Mouse (Mus musculus) liver (tissue): ENCODE data around the gene Mylip.
A peak's percentile ranks its signal among the peaks of the same experiment; 100 is the strongest.

Source experiments
- DNase-seq: peaks from one replicate; pipeline ENCODE4 v3.0.0-alpha.2; 2020; ENCODE audit warnings: mixed read lengths

Gene Mylip

DNA sequence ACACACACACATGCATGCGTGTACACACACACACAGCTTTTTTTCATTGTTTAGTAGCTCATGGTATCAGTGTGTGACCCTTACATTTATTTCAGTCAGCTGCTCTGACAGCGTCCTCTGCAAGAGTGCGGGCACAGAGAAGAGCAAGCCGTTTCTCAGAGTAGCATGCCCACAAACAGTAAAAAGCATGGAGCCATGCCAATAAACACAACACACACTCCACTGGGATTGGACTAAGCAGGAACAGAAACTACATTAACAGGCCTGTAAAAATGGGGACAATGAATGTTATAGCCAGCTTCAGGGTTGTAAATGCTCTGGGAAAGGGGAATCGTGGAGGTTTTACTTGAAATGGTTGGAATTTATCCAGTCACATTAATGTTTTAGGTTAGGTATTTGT, 50.7 kb downstream of the Mylip start:
- DNase-seq = no peak

DNA sequence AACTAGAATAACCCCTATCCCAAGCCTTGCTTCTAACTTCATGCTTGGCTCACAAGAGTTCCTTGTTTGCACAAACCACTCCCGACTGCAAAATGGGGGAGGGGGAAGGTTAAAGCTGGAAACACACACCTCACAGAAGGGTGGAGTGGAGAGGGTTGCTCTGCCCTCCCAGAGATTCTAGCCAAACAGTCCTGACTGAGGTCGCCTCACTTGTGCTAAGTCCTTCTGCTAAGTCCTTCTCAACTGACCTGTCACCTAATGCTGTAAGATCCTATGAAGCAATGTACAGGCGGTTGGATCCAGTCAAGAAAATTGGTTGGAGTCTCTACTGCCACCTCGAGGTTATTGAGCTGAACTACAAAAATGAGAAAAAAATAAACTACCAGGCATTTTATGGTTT, 52.9 kb downstream of the Mylip start:
- DNase-seq = no peak

DNA sequence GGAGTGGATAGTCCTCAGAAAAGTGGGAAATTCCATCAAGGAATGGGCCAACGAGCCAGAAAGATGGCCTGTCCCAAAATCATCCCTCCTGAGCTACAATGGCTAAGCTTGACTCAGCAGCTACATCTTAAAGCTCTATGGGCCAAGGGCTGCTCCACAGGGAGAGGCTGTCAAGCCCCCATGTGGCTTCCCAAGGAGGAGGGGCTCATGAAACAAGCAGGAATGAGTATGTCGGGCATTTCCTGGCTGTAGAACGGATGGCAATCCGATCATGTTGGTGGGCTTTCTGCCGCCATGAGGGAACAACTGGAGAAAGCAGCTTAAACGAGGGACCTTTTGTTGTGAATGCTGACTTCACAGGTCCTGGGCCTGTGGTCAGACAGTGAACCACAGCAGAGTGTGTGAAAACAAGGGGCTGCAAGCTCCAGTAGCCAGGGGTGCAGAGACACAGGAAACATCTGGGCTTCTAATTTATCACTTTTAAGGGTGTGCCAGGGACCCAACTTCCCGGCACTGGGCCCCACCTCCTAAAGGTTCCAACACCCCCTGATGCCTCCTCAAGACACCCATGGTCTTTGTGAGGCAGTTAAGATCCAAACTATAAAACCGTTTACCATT, 53.5 kb downstream of the Mylip start:
- peak; percentile 43 for DNase-seq

DNA sequence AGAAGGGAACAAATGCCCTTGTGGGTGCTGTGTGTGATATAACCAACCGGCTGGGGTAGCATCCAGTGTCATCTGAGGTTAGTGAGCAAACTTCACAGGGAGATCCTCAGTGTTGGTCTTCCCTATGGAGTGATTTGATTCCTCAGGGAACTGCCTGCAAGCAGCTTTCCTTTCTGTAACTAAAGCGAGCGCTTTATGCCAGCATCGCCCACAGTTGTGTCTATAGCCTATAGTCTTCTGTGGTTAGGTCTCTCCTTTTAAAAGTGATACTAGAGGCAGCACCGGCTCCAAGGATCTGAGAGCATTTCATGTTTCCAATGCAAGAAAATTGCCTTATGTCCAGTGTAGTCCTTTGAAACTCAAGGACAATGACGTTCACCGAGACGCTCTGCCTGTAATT, 54.7 kb downstream of the Mylip start:
- DNase-seq = no peak

DNA sequence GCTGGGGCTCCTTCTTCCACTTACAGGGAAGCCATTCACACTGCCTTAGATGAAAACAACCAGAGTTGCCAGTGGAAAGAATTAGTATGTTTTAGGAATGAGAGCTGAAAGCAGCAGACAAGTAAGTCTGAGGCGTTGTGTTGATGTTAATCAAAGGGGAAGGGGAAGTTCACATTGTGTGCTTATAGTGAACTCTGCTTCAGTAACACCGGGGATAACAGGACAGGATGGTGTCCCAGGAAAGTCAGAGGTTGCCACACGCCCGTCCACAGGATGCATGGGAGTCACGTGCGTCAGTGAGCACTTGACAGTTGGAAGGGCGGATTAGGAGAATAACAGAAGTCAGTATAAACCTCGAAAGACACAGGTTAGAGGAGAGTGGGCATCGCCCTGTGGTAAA, 55.1 kb downstream of the Mylip start:
- no peak for DNase-seq

DNA sequence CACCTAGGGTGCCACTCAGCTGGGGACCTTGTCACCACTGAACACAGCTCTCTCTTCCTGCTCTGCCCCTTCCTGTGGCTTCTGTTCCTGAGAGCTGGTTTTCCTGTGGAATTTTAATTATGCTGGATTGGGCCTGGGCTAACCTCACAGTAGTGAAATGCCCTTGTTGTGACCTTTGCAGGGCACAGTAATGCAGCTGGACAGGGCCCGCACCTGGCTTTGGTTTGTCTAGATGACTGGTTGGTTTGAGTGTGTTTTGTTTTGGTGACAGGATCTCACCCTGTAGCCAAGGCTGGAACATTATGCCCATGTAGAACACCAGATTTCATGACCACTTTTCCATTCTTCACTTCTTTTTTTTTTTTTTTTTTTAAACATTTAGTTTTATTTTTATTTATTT, 57.1 kb downstream of the Mylip start:
- DNase-seq = no peak

DNA sequence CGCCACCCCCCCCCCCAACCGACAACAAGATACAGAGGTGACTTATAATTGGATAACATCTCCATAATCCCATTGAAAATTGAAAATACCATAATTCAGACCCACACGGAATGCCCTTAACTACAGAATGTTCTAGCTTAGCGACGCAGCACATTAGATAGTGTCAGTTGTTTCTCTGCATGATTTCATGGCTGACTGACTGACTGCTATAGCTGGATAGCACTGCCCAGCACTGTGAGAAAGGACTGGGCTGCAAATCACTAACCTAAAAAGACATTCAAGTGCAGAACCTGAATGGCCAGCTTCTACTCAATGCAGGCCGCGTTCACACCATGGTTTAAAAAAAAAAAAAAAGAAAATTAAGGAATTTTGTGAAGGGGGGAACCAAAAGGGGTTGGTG, 62.9 kb downstream of the Mylip start:
- DNase-seq = no peak

DNA sequence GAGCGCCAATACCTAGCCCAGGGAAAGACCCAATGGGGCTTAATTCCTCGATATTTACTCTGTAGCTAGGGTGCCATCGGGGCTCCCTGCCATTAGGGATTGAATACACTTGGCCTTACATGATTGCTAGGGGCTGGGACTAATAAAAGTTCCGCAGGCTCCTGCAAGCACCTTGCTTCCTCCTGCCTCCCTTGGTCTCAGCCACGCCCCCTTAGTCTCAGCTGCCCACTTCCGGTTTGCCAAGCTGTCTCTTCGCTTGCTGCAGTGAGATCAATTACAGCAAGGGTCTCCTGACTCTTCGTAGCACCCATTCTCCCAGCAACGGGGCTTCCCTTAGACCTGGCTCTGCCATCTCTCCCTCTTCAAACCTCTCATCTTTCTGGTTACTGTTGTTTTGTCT, 63.5 kb downstream of the Mylip start:
- peak; percentile 36 for DNase-seq

DNA sequence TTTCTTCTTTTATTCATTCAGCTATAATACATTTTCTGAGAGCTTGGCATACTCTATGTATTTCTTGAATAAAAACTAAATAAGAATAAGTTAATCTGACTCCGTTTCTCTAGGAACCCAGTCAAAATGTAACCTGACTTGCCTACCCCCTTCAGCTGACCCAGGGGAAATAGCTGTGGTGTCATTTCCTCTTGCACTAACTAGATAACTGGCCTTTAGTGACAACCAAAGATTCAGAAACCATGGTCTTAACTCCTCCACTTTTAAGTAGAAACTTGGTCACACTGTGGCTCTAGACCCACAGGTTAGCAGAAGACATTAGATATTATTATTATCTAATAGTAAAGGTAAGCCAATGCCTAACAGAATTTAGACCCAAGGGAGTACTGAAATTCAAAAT, 64.5 kb downstream of the Mylip start:
- DNase-seq = no peak

DNA sequence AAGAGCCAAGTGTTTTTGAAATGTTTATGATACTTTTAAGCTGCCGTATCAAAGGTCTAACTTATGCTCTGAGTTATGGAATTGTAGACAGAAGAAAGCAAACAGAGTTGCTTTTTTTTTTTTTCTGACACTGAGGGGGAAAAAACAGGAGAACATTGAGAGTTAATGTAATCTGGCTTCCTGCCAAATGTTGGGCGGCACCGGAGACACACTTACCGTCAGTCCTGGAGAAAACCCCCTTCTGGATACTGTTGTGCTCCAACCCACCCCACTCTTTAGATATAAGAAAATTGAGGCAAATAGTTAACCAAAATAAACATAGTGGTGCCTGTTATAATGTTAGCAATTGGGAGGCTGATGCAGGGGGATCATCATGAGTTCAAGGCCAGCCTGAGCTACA, 65.1 kb downstream of the Mylip start:
- peak; percentile 19 for DNase-seq

DNA sequence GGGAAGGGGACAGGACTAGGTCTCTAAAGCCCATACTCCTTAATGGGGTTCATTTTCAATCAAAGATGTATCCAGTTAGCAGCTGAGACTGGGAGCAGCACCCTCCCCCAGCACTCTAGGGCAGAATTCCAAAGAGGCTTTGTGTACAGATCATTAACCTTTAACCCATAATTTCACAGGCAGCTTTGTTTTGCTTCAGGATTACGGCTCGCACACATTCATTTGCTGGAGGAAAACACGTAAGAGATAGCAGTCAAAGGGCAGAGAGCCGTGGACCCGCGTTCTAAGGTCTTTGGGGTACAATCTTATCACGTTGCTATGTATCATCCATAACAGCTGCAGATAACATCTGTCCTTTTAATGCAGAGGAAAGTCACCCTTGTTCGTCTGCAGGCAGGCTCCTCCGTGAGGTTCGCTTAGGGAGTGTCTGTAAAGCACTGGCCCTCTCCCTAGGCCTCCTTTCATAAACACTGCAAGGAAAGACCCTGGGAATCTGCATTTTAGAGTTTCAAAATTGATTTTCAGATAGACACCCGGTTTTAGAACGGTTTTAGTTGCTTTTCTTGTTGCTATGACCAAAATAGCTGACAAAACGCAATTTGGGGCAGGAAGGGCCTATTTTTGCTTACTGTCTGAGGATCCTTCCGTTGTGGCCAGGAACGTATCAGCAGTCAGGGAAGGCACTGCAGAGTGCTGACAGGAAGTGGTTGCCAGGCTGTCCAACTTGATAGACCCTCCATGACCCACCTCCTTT, 65.7 kb downstream of the Mylip start:
- DNase-seq = peak; percentile 39

DNA sequence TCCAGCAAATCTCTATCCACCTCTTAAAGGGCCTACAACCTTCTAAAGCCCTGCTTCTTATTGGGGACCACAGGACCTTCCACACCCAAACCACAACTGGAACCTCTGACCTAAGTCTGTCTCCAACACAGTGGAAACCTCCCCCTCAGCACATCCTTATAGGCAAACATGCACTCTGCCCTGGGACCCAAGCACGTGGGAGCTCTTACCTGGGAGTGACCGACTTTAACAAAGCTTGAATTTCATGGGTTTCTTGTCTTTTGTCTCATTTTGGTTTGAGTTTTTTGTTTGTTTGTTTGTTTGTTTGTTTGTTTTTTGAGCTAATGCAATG, 66.3 kb downstream of the Mylip start:
- DNase-seq = peak; percentile 21

DNA sequence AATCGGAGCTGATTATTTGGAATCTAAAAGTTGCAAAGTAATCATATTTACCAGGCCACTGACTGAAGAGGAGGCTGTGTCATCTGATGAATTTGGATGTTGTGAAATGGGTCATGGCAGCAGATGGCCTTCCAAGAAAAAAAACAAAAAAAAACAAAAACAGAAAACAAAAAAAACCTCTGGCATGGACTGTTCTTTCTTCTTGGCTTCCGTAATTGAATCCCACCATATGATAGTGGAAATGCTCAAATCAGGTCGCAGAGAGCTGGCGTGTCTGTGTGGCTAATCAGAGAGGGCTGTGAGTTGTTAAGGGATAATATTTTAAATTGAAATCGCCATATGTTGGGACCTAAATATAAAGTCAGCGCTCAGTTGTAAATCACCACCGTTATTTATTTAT, 67.9 kb downstream of the Mylip start:
- no peak for DNase-seq

DNA sequence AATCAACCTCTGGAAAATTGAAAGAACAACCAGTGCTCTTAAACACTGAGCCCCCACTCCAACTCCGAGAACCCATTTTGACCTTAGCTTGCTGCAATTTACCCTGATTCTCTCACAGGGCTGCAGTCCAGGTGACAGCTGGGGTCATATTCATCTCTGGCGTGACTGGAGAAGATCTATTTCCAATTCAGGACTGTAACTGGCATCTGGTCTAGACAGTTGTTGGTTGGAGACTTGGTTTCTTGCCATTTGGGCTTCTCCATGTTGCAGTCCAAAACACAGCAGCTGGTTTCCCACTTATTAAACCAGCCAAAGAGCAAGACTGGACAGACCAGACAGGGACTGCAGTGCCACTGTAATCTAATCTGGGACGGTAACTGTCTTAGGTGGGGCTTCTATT, 70.6 kb downstream of the Mylip start:
- DNase-seq = no peak

DNA sequence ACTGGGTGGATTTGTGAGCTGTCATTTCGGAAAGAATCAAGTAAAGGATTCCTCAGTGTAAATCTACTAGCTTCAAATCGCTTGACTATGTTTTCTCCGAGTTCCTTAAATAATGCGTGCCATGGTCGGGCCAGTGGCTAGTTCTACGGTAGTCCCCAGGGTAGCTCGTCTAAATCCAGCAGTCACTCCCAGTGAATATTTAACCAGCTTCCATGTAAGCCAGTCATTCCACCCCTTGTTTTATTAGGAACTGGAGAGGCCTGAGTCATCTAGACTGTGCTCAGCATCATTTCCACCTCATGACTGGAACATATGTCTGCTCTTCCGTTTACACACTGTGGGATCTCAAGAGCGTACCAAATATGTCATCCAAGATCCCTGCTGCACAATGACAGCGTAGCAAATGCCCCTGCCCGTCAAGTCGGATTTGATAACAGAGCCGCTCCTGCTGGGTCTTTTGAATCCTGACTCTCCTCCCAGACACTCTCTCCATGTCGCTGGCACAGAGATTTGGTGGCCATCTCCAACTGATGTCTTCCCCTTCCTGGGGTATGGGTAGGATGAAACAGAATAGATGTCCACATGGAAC, 71.9 kb downstream of the Mylip start:
- DNase-seq = no peak
